Mouse (Mus musculus) gastrocnemius, postnatal 10 days (tissue): ENCODE data around the gene Snrpa. TPM values are rescaled to one million over a fixed set of nuclear protein-coding genes. Genes with fewer than 3 reads are reported as not detected.
"Not testable (repeated sequence)": the region's sequence is repeated elsewhere in the genome, so short reads cannot be mapped to it uniquely, and the experiment has no call there.

Source experiments
- DNase-seq: peaks from one replicate; pipeline ENCODE4 v3.0.0; 2021; ENCODE audit warnings: mixed read lengths
- long read RNA-seq, 2 experiments: library from polyadenylated mRNA; stranded (forward); transcript quantifications; one replicate each; pipeline ENCODE4 v2.0.0; 2021
- total RNA-seq, 2 experiments: library from RNA; stranded (reverse); gene quantifications; 2 replicates each; pipeline ENCODE4 v1.2.3; 2021

Gene Snrpa
- total RNA-seq: 10 to 100 TPM; 38.8 to 42.1 TPM
- long read RNA-seq, experiment 1, transcript Snrpa-202 (7 exons, 1,336 nt): minor isoform, 17 of 56 reads
- long read RNA-seq, experiment 1, transcript Snrpa-201 (7 exons, 1,365 nt): major isoform, 29 of 56 reads
- long read RNA-seq, experiment 1, partial matches to known transcripts: 5 of 56 reads
- long read RNA-seq, experiment 1, other reads (novel, unspliced or antisense): 1 of 56 reads
- long read RNA-seq, experiment 2, transcript Snrpa-201 (7 exons, 1,365 nt): major isoform, 35 of 64 reads
- long read RNA-seq, experiment 2, transcript Snrpa-202 (7 exons, 1,336 nt): minor isoform, 17 of 64 reads
- long read RNA-seq, experiment 2, transcript Snrpa-206 (6 exons, 1,288 nt): minor isoform, 7 of 64 reads
- long read RNA-seq, experiment 2, partial matches to known transcripts: 4 of 64 reads
- long read RNA-seq, experiment 2, other reads (novel, unspliced or antisense): 0 of 64 reads

- DNase-seq: peak; percentile 89
These were observed at the start of gene Snrpa, which contains the start of gene BC024978 for GRCm38 (mm10) chr7:27195681-27196611. Snrpa (minus strand) TSS chr7:27196271. BC024978 (plus strand) TSS chr7:27195781.

DNA sequence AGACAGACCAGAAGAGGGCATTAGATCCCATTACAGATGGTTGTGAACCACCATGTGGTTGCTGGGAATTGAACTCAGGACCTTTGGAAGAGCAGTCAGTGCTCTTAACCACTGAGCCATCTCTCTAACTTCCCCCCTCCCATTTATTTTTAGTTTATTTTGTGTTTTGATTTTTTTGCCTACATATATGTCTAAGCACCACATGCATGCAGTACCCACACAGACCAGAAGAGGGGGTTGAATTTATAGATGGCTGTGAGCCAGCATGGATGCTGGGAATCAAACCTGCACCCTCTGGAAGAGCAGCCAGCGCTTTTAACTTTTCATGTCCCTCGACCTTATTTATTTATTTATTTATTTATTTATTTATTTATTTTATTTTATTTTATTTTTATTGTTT, 48.0 kb upstream of the Snrpa start:
- DNase-seq: not testable (repeated sequence)

- no peak for DNase-seq
These were observed 47.1 kb upstream of the Snrpa start for GRCm38 (mm10) chr7:27243211-27243610.

- DNase-seq: no peak
These were observed 42.5 kb upstream of the Snrpa start for GRCm38 (mm10) chr7:27238568-27238967.

DNA sequence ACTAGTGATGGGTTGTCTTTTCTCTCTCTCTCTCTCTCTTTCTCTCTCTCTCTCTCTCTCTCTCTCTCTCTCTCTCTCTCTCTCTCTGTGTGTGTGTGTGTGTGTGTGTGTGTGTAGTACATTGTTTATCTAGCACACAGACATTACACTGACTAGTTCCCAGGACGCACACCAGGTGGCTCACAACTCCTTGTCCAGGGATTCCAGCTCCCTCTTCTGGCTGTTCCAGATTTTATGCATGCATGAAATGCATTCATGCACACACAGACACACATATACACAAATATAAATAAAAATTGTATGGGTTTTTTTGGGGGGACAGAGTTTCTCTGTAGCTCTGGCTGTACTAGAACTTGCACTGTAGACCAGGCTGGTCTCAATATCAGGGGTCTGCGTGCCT, 41.5 kb upstream of the Snrpa start:
- DNase-seq: no peak

DNA sequence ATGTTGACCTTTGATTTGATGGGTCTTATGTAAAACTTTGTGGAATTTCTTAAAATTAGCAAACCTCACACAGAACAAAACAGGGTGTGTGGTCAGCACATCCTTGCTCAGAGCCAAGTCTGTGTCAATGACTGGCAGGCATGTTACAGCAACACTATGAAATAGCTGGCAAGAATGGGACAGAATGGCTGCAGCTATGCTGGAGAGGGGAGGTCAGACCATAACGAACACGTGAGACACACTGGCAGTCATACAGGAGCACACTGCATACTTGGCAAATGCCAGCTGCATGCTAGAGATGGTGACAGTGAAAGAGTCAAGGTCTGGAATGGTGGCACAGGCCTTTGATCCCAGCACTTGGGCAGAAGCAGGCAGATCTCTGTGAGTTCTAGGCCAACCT, 39.7 kb upstream of the Snrpa start:
- DNase-seq: no peak

GRCm38 (mm10) chr7:27233300-27233699, 37.2 kb upstream of the Snrpa start:
- no peak for DNase-seq

DNA sequence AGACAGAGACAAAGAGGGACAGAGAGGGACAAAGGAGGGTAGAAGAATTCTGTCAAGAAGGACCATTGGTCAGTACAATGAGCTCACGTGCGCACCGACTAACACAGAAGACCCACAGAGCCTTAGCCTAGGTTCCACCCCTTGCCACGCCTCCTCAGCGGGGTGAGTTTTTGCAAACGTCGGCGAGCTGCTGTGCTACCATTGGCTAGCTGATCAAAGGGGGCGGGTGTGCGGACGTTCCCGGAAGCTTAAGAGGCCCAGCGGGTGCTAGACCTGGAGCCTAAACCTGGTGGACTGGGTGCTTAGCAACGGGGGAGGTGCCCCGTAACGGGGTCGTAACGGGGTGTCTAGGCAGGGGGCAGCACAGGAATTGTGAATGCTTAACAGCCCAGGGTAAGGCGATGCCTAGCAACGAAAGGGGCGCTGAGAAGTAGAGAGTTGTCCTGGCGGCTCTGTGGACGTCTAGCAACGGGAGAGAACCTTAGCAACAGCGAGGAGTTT, 36.8 kb upstream of the Snrpa start, which contains the start of gene Coq8b:
Coq8b (plus strand) TSS at position 243 of the 501 bp plus-strand sequence.
- DNase-seq: peak; percentile 86

- DNase-seq: no peak
These were observed 35.7 kb upstream of the Snrpa start for GRCm38 (mm10) chr7:27231693-27232331.

GRCm38 (mm10) chr7:27230781-27231180, 34.7 kb upstream of the Snrpa start:
- DNase-seq: no peak

DNA sequence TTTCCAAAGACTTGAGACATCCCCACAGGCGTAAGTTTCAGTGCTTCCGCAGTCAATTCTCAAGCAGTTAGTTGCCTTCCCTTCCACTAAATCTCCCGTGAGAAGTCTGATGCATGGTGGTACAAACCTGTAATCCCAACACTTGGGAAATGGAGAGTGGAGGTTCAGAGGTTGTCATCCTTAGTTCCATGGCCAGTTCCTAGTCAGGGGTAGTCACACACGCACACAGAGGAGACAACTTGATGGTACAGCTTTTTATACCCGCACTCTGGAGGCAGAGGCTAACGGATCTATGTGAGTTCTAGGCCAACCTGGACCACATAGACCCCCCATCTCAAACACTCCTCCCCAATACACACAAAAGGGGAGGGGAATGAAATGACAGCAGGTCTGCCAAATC, 32.8 kb upstream of the Snrpa start:
- DNase-seq: no peak

GRCm38 (mm10) chr7:27228281-27228821, 32.3 kb upstream of the Snrpa start, which contains the start of gene Itpkc:
Itpkc (minus strand) TSS chr7:27228661.
- peak; percentile 86 for DNase-seq

DNA sequence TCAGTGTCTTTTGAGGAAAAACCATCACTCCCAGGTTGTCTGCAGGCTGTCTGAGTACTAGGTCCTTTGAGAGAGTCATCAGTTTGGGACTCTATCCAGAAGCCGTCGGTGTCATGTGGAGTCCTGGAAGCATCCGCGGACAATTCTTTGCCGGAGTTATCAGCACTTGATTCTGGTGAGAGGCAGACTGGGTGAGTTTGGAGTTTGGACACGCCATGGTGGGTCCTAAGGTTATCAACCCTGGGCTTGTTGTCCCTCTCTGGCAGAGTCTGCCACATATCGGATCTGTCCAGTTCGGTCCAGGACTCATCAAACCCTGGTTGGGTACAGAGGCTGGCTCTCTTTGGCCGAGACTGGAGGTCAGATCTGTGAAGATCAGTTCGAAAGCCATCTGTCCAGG, 31.6 kb upstream of the Snrpa start:
- no peak for DNase-seq

DNA sequence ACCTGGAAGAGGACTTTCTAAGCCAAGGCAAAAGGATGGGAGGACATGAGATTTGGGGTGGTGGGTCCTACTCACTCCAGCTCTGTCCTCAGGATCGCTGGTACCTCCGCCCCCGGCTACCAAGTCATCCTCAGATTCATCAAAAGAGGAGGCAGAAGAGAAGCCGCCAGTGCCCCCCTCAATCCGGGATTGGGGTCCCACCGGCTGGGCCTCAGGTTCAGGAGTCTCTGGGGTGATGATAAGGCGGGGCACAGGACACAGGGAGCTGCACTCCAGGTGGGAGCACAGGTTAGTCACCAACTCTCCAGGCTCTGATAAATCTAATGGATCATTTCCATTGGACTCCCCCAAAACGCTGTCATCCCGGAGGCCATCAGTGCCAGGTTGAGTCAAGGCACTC, 31.2 kb upstream of the Snrpa start:
- DNase-seq: no peak

GRCm38 (mm10) chr7:27224877-27225575, 29.0 kb upstream of the Snrpa start:
- peak; percentile 46 for DNase-seq

DNA sequence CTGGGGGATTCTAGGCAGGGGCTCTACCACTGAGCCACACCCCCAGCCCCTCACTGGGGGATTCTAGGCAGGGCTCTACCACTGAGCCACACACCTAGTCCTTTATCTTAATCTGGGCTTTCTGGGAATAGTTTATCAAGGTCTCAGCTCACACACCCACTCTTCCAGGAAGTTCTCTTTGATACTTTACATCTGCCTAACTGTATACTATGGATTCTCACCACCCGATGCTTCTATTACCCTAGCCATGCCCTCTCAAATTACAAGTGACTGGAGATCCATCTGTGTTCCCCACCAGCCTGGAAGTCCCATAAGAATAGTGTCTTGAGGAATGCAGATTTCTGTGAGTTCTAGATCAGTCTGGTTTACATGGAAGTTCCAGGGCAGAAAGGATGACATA, 26.5 kb upstream of the Snrpa start:
- no peak for DNase-seq

DNA sequence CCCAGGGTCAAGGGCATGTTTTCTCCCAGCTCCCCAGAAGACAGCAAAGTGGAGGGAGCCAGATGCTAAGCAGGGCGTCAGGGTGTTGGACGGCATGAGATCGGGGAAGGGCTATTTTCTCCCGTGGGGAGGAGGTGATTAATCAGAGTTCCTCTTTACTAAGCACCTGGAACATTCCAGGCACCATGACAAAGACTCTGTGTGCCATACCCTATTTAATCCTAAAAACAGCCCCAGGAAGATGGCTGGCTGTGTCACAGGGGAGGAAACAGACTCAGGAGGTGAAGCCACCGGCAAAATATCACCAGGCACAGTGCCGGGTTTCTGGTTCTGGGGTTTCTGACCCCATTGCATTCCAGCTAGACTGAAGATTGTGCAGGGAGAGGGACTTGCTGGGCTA, 25.9 kb upstream of the Snrpa start:
- DNase-seq: no peak

- DNase-seq: no peak
These were observed 23.9 kb upstream of the Snrpa start for GRCm38 (mm10) chr7:27219937-27220336.

- no peak for DNase-seq
These were observed 22.5 kb upstream of the Snrpa start for GRCm38 (mm10) chr7:27218586-27218985.

- DNase-seq: no peak
These were observed 16.6 kb upstream of the Snrpa start for GRCm38 (mm10) chr7:27212626-27213025.
